Mouse (Mus musculus) cortical plate, adult 2 months (tissue): ENCODE measurements around the gene Dpep2nb.

Source experiments
- CTCF ChIP-seq: fragments of 200-500 bp; IDR thresholded peaks from 2 replicates; pipeline ENCODE4 v1.5.1; 2011; ENCODE audit warnings: mild to moderate bottlenecking, control low read depth, low read length; ENCODE audit not compliant: insufficient read depth; ENCODE audit errors: extremely low read depth
- POLR2A ChIP-seq: fragments of 200-500 bp; IDR thresholded peaks from 2 replicates; pipeline ENCODE4 v1.6.1; 2011; ENCODE audit warnings: mild to moderate bottlenecking, low read length, control low read depth; ENCODE audit not compliant: insufficient read depth; ENCODE audit errors: extremely low read depth

DNA sequence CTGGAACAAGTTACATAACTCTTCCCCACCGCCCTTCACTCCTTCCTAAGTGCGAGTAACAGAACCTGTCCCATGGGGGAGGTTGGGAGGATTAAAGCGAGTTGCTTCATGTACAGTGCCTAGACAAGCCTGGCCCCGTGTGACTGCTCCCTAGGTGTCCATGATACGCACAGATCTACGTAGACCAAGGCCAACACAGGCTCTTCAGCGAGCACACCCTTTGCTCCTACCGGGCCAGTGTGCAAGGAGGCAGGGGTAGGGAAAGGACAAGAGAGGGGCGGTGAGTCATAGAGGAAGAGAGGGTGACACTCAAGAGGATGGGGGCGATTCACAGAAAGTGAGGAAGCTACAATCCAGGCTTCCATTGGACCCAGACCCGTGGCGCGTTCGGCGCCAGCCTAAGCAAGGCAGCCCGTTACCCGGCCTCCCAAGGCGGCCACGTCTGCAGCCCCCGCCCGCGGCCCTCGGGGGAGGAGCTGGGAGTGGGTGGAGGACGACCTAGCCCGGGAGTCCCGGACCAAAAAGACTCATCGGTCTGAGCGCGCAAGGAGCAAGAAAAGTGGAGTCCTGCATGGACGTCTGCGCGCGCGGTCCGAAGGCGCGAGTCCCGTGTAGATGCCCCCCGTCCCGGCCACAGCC, 40.4 kb downstream of the Dpep2nb start:
- no peak for TF ChIP-seq CTCF
- TF ChIP-seq POLR2A, result no peak
